Mouse (Mus musculus) spleen, adult 2 months (tissue): ENCODE results near the gene Snd1.

ENCODE experiments used
- CTCF ChIP-seq: fragments of 200-500 bp; IDR thresholded peaks from 2 replicates; pipeline ENCODE4 v1.5.1; 2011; ENCODE audit warnings: mild to moderate bottlenecking, inconsistent platforms; ENCODE audit not compliant: insufficient read depth, insufficient read length, insufficient replicate concordance; ENCODE audit errors: extremely low read depth
- POLR2A ChIP-seq: fragments of 200-500 bp; IDR thresholded peaks from 2 replicates; pipeline ENCODE4 v1.6.1; 2011; ENCODE audit warnings: low read depth, low read length, inconsistent platforms

- TF ChIP-seq CTCF = no peak
- TF ChIP-seq POLR2A = no peak
Measured at GRCm38 (mm10) chr6:28514830-28515350, 40.0 kb downstream of the Snd1 start.
